Mouse (Mus musculus): ENCODE measurements around the gene Zfp651. TPM values are rescaled to one million over a fixed set of nuclear protein-coding genes. Genes with fewer than 3 reads are reported as not detected.
A peak's percentile ranks its signal among the peaks of the same experiment; 100 is the strongest.

Zfp651 gene
- 100 to 1,000 TPM in 1 of 2 experiments, 10 to 100 TPM in 1; 78.3 to 101 TPM for total RNA-seq (2021)
- long read RNA-seq, experiment 1, full-length matches to known transcripts: 3 of 42 reads
- long read RNA-seq, experiment 1, partial matches to known transcripts: 5 of 42 reads
- long read RNA-seq, experiment 1, other reads (novel, unspliced or antisense): 34 of 42 reads
- long read RNA-seq, experiment 2, full-length matches to known transcripts: 15 of 64 reads
- long read RNA-seq, experiment 2, partial matches to known transcripts: 47 of 64 reads
- long read RNA-seq, experiment 2, other reads (novel, unspliced or antisense): 2 of 64 reads

- DNase-seq: peak; percentile 73
These were observed at the start of gene Zfp651 for GRCm38 (mm10) chr9:121759091-121760081. Gene Zfp651, plus strand, starts transcription at chr9:121759330.

- peak; percentile 98 for DNase-seq
These were observed 49.1 kb upstream of the Zfp651 start, which contains the start of gene Ss18l2 for GRCm38 (mm10) chr9:121709898-121710583. Gene Ss18l2, plus strand, starts transcription at chr9:121710329.

DNA sequence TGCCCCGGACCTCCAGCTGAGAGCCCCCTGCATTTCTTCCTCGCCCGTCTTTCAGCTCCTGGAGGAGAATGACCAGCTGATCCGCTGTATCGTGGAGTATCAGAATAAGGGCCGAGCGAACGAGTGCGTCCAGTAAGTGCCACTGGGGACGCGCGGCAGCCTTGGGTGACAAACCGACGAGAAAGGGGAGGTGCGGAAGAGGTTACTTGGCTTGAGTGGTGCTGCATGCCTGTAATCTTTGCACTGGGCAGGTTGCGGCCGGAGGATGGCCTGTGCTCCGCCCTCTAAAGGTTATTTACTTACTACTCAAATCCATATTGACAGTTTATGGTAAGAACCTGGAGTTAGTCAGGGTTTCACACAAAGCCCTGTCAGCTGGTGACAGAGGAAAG, 48.5 kb upstream of the Zfp651 start:
- DNase-seq: no peak

DNA sequence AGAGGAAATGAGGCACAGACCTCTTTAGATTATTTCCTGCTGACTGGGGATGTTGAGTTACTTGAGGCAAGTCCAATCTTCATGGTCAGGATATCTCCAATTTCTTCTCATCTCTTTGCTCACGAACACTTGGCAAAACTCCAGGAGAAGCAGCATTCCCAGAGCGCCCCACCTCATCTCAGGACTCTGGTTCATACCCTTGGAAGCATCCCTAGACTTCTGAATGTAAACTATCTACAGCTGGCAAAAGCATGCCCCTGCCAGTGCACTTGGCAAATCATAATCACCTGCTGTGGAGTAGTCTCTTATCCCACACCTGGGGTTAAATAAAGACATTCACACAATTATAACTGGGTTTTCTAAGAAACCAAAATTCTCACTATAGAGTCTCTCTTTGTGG, 42.1 kb upstream of the Zfp651 start:
- no peak for DNase-seq

DNA sequence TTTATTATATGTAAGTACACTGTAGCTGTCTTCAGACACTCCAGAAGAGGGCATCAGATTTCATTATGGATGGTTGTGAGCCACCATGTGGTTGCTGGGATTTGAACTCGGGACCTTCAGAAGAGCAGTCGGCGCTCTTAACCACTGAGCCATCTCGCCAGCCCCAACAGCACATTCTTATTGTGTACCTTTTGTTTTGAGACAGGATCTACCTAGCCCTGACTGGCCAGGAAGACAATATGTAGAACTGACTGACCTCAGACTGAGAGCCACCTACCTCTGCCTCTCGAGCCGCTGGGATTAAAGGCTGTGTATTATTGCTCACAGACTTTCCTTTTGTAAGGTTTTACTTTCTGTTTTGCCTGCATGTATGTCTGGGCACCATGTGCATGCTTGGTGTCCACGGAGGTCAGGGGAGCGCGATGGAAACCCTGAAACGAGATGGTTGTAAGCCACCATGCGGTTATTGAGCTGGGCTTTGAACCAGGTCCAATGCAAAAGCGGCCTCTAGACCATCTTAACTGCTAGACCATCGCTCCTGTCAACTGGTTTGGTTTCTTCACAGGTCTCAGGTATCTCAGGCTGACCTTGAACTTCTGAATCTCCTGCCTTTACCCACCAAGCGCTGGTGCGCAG, 40.9 kb upstream of the Zfp651 start:
- DNase-seq: peak; percentile 22

DNA sequence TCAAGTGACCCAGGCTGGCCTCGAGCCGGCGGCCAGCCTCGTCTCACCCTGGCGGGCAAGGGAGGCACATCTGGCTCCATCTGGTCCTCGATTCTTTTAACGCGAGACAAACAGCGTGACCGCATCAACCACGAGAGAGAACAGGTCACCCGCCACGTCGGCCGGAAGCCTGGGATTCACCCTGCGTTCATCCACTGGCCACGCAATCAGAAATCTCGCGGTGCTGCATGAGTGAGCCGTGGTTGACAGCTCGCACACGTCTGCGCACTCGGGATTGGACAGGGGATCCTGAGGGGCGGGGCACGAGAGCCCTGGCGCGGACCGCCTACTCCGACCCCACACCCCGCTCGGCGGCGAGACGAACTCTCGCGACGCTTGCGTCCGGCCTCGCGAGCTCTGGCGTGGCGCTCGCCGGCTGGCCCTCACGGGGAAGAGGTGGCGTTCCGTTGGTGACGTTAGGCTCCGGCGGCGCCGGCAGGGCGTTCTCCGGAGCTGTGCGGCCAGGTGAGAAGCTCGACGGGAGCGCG, 40.3 kb upstream of the Zfp651 start, which contains the start of gene Nktr:
Gene Nktr, plus strand, starts transcription at position 378 of the 527 bp plus-strand sequence.
- peak; percentile 99 for DNase-seq

DNA sequence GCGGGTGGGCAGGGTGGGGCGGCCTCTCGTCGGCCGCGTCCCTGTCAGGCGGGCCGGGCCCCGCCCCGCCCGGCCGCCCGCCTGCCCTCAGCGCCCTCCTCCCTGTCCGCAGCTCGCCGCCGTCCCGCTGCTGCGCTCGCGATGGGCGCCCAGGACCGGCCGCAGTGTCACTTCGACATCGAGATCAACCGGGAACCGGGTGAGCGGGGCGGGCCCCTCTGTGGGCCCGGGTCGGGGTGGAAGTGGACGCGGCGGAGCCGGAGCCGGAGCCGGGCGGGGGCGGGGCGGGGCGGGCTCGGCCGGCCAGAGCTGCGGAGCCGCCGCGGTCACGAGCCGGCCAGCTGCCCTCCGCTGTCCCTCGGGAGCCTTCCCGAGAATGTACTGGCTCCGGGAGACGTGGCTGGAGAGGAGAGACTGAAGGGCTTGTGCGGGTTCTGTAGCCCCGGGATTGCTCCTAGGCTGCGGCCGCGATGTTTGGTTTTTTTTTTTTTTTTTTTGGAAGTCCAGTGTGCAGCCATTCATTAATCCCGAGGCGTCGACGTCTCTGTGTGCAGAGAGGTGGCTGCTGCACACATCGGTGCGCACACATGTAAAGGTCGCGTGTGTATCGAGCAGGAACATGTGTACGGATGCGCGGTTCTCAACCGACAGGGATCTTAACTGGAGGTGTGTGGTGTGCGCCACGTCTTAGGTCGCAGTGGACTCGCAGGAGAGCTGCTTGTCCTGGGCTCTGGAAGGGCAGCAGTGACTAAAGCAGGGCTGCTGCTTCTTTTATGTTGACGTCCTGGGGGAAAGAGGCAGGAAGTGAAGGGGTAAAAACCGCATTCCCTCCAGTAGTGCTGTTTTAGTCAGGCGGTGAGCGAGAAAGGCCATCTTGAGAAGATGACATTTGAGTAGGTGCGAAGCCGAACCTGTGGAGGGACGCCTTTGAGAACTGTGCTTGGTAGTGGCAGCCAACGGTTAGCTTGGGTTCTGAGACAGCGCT, 39.5 kb upstream of the Zfp651 start:
- no peak for DNase-seq

GRCm38 (mm10) chr9:121740490-121740889, 18.6 kb upstream of the Zfp651 start:
- no peak for DNase-seq

DNA sequence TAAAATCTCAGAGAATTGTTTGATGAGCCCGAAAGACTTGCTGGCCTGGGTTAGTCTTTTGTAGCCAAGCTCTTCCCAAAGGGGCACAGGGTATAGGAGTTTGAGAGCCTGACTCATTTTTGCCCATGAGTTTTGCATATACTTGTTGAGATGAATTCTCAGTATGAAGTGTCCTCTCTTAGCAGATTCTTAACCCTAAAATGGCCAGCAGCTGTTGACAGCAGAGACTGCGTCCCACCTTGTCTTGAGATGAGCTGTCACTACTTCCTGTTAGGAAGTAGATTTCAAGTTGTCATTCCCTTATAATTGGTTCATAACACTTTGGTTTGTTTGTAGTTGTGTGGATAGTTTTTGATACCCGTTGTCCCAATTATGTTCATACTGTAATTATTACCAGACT, 18.0 kb upstream of the Zfp651 start:
- DNase-seq: no peak

GRCm38 (mm10) chr9:121744051-121744450, 15.1 kb upstream of the Zfp651 start:
- no peak for DNase-seq

- DNase-seq: no peak
These were observed 6.4 kb upstream of the Zfp651 start for GRCm38 (mm10) chr9:121752774-121753173.

DNA sequence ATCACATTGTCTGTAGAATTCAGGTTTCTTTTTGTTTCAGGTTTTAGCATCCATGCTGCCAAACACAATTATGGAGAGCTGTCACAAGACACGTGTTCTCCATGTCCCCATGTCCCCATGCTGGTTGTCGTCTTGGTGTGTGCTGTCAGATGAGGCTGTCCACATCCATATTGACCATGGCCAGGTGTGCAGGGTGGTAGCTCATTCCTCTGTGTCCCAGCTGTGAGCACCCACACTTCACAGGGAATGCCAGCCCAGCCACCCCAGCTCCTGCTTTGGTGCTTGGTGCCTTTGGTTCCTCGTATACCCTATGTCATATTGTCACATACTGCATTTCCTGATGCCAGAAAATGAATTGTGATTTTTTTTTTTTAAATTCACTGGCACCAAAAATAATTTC, 4.5 kb upstream of the Zfp651 start:
- DNase-seq: no peak

DNA sequence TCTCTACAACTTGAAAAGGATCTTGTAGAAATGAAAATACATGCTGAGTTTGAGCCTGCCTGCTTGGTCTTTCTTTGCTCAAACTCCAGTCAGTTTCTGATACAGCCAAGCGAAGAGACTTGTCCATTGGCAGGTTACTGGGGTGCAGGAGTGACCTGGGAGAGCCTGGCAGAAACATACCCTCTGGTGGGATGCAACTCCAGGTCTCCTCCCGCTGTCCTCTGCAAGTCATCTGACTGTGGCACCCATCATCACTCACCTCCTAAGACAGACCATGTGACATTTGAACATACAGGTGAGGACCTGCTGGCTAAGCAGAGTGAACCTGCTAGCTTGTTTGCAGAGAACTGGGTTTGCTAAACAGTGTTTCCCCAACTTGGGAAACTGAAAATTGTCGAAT, 2.3 kb upstream of the Zfp651 start:
- DNase-seq: no peak

- no peak for DNase-seq
These were observed 1.7 kb upstream of the Zfp651 start for GRCm38 (mm10) chr9:121757432-121757831.

DNA sequence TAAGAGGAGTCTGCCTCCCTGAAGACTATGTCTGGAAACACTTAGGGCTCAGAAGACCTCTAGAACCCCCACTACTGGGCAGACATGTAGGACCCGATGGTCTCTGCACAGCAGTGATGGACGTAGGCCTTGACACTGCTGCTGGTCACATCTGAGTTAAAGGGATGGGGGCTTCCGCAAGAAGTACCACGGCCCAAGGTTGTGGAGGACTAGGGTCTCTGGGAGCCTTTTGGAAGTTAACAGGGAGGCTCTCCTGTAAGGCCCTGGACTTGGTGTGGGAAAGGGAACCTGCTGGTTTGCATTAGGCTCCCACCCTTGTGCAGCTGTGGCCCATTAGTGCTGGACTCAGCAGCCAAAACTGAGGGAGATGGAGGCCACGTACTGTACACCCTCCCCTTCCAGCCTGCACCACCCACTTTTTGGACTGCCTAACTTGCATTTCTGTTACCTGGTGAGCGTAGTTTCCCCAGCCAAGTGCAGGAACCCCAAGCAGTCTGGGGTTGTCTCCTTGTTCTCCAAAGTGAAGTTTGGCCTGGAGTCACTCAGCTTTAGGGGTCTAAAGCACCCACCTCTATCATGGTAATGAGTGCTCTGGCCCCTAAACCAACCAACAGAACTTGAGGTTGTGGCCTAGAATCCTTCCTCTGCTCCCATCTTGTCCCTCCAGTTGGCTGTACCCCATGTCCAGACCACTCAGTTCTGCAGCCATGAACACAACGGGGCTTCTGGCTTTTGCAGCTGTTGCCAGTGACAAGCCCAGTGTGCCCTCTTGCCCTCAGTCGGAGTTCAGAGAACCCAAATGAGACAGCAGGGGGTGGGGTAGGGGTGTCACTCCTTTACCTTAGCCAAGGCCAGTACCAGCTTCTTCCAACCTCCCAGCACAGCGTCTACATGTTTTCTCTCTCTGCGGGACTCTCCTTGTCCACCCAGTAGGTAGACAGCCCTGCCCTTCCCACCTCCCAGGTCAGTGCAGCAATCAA, 1.0 kb upstream of the Zfp651 start:
- peak; percentile 63 for DNase-seq

DNA sequence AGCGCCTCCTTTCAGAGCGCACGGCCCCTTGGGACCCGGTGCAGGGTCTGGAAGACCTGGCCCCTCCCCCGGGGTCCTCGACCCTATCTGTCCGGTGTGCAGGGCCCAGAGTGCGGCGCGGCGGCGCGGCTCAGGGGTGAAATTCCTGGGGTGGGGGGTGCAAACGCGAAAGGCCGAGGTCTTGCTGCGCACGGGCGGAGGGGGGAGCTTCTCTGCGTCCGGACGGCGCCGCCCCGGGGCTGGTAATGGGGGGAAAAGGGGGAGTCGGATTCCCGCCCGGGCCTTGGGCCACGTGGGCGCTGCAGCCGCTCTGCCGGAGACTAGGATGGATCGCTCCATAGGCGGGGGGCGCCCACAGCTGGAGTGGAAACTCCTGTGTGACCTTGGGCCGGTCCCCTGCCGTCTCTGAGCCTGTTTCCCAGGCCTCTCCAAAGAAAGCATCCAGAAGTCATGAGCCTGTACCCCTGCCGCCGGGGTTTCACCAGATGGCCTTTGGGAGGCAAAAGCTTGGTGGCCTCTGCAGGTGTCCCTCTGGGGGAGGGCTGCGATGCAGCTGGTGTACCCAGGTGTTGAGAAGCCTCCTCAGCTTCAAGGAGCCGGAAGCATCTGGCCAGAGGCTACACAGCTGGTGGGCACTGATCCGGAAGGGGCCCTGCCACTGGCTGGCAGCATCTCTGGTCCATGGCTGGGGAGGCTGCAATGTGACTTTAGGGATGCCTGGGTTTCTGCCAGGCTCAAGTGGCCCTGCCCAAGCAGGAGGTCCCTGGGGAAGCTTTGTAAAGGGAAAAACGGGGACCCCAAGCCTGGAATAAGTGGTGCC, 1.4 kb downstream of the Zfp651 start:
- DNase-seq: peak; percentile 81

- no peak for DNase-seq
These were observed 2.0 kb downstream of the Zfp651 start for GRCm38 (mm10) chr9:121761091-121761665.

DNA sequence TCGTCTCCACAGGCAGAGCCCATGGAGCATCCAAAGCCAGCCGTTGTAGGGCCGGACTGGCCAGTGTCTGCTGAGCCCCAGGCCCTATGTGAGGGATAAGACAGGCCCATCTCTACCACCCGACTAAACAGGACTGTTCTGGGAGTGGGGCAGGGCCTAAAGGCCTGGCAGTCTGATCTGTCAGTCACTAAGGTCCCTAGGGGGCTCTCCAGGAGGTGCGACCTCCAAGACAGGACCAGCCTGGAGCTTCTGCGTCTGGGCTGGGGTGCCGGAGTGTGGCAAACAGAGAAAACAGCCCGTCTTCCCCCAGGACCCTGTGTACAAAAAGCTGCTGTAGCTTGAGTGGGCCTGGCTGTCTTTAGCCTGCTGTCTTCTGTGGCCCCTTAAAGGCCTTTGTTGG, 2.7 kb downstream of the Zfp651 start:
- no peak for DNase-seq

Measured in gastrocnemius, postnatal 25 days (tissue).